Mouse (Mus musculus): ENCODE measurements around the gene Slc22a2.

Slc22a2 gene

GRCm38 (mm10) chr17:12641087-12641486 lies 57.2 kb downstream of the Slc22a2 start:
- no peaks in the 10 kb centered on the region for H3K27me3 ChIP-seq (ENCODE audit: insufficient read depth, low read length)
- TF ChIP-seq POU5F1 (IDR thresholded peaks at IDR 0.05; ENCODE audit: borderline replicate concordance, low read length): no peak
- no peak for TF ChIP-seq NANOG (IDR thresholded peaks at IDR 0.05; ENCODE audit: borderline replicate concordance, low read length)
- TF ChIP-seq CTCF (conservative IDR thresholded peaks at IDR 0.05; ENCODE audit: low read length): no peak
- no peaks in the 10 kb centered on the region for H3K4me1 ChIP-seq (replicated peaks; ENCODE audit: low read depth, low read length)
- H3K9me3 ChIP-seq (ENCODE audit: low read length): no peaks in the 10 kb centered on the region
- no peaks in the 10 kb centered on the region for H3K36me3 ChIP-seq (ENCODE audit: insufficient read depth, low read length)
- no peak overlapping the region for H3K4me3 ChIP-seq (replicated peaks; ENCODE audit: low read length)

- H3K36me3 ChIP-seq (ENCODE audit: insufficient read depth, low read length): no peaks in the 10 kb centered on the region
- H3K4me3 ChIP-seq (replicated peaks; ENCODE audit: low read length): no peak overlapping the region
- TF ChIP-seq POU5F1 (IDR thresholded peaks at IDR 0.05; ENCODE audit: borderline replicate concordance, low read length): no peak
- no peak for TF ChIP-seq CTCF (conservative IDR thresholded peaks at IDR 0.05; ENCODE audit: low read length)
- no peak for TF ChIP-seq NANOG (IDR thresholded peaks at IDR 0.05; ENCODE audit: borderline replicate concordance, low read length)
- H3K9me3 ChIP-seq (ENCODE audit: low read length): no peaks in the 10 kb centered on the region
- H3K4me1 ChIP-seq (replicated peaks; ENCODE audit: low read depth, low read length): no peaks in the 10 kb centered on the region
- no peaks in the 10 kb centered on the region for H3K27me3 ChIP-seq (ENCODE audit: insufficient read depth, low read length)
Measured at GRCm38 (mm10) chr17:12645461-12645860, 61.5 kb downstream of the Slc22a2 start.

GRCm38 (mm10) chr17:12652604-12653003 lies 68.7 kb downstream of the Slc22a2 start:
- TF ChIP-seq POU5F1 (IDR thresholded peaks at IDR 0.05; ENCODE audit: borderline replicate concordance, low read length) (no peak), CTCF (conservative IDR thresholded peaks at IDR 0.05; ENCODE audit: low read length) (no peak), NANOG (IDR thresholded peaks at IDR 0.05; ENCODE audit: borderline replicate concordance, low read length) (no peak)
- Histone ChIP-seq H3K36me3 (ENCODE audit: insufficient read depth, low read length) (no peaks in the 10 kb centered on the region), H3K4me1 (replicated peaks; ENCODE audit: low read depth, low read length) (no peaks in the 10 kb centered on the region), H3K9me3 (ENCODE audit: low read length) (no peaks in the 10 kb centered on the region), H3K4me3 (replicated peaks; ENCODE audit: low read length) (no peak overlapping the region), H3K27me3 (ENCODE audit: insufficient read depth, low read length) (no peaks in the 10 kb centered on the region)

DNA sequence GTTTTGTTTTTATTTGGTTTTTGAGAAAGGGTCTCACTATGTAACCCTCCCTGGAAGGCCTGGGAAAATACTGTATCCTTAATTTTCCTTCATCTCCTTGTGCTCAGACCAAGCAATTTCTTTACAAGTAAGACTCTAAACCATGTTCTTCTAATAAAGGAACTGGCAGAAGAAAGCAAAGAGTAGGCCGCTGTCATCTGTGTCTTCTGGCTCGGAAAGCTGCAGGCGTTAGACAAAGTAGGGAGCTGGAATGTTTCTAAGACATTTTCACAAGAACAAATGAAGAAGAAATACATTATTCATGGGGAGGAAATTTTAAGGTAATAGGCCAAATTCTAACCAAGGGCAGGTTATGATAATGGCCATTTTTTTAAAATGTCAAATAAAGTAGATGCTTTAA lies 70.1 kb downstream of the Slc22a2 start:
- no peak overlapping the region for H3K4me3 ChIP-seq (replicated peaks; ENCODE audit: low read length)
- H3K27me3 ChIP-seq (ENCODE audit: insufficient read depth, low read length): no peaks in the 10 kb centered on the region
- no peaks in the 10 kb centered on the region for H3K9me3 ChIP-seq (ENCODE audit: low read length)
- H3K36me3 ChIP-seq (ENCODE audit: insufficient read depth, low read length): no peaks in the 10 kb centered on the region
- no peaks in the 10 kb centered on the region for H3K4me1 ChIP-seq (replicated peaks; ENCODE audit: low read depth, low read length)
- TF ChIP-seq CTCF (conservative IDR thresholded peaks at IDR 0.05; ENCODE audit: low read length) (no peak), NANOG (IDR thresholded peaks at IDR 0.05; ENCODE audit: borderline replicate concordance, low read length) (no peak), POU5F1 (IDR thresholded peaks at IDR 0.05; ENCODE audit: borderline replicate concordance, low read length) (no peak)

DNA sequence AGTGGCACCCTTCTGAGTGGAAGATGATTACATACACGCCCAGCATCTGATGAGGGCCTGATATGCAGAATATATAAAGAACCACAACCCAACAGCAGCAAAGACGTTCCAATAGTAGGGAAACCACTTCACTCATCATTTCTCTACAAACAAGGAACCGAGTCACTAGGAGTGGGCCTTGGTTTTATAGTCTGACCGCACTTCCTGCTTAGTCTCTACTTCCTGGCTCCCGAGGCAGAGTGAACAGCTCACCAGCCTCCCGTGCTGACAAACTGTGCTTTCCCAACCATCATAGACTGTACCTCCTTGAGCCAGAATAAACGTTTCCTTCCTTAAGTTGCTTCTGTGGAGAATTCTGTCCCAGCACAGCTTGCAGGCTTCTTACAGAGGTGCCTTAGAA lies 71.9 kb downstream of the Slc22a2 start:
- no peak for TF ChIP-seq NANOG (IDR thresholded peaks at IDR 0.05; ENCODE audit: borderline replicate concordance, low read length)
- no peak for TF ChIP-seq POU5F1 (IDR thresholded peaks at IDR 0.05; ENCODE audit: borderline replicate concordance, low read length)
- TF ChIP-seq CTCF (conservative IDR thresholded peaks at IDR 0.05; ENCODE audit: low read length): no peak
- H3K4me3 ChIP-seq (replicated peaks; ENCODE audit: low read length): no peak overlapping the region
- no peaks in the 10 kb centered on the region; the same call in 1 of the 2 replicates for H3K4me1 ChIP-seq (replicated peaks; ENCODE audit: low read depth, low read length)
- no peaks in the 10 kb centered on the region for H3K9me3 ChIP-seq (ENCODE audit: low read length)
- 0 out of 2 replicates have a peak, but pooled peaks cover under 1% of the 10 kb centered on the region for H3K27me3 ChIP-seq (ENCODE audit: insufficient read depth, low read length)
- H3K36me3 ChIP-seq (ENCODE audit: insufficient read depth, low read length): no peaks in the 10 kb centered on the region

DNA sequence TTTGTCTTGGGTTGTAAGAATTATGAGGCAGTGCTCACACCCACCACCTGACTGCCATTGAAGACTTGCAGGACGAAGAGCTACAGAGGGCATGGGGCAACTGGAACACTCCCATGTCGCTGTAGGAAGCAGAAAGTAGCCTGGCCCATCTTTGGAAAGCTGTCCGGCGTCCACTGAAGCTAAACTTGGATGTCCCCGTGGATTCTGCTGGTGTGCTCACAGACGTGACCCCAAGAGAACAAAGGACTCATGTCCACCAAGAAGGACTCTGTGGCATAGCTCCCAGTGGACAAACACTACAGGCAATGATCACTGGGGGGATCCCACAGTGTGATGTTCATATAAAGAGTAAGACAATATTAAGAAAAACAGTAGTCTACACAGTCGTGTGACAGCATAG lies 74.9 kb downstream of the Slc22a2 start:
- H3K4me1 ChIP-seq (replicated peaks; ENCODE audit: low read depth, low read length): no peaks in the 10 kb centered on the region; the same call in 1 of the 2 replicates
- no peaks in the 10 kb centered on the region for H3K9me3 ChIP-seq (ENCODE audit: low read length)
- H3K27me3 ChIP-seq (ENCODE audit: insufficient read depth, low read length): peaks cover 20% of the 10 kb centered on the region
- H3K36me3 ChIP-seq (ENCODE audit: insufficient read depth, low read length): no peaks in the 10 kb centered on the region
- H3K4me3 ChIP-seq (replicated peaks; ENCODE audit: low read length): no peak overlapping the region
- TF ChIP-seq POU5F1 (IDR thresholded peaks at IDR 0.05; ENCODE audit: borderline replicate concordance, low read length) (no peak), NANOG (IDR thresholded peaks at IDR 0.05; ENCODE audit: borderline replicate concordance, low read length) (no peak), CTCF (conservative IDR thresholded peaks at IDR 0.05; ENCODE audit: low read length) (no peak)

- Histone ChIP-seq H3K4me3 (replicated peaks; ENCODE audit: low read length) (no peak overlapping the region), H3K4me1 (replicated peaks; ENCODE audit: low read depth, low read length) (no peaks in the 10 kb centered on the region; the same call in 1 of the 2 replicates), H3K9me3 (ENCODE audit: low read length) (no peaks in the 10 kb centered on the region), H3K27me3 (ENCODE audit: insufficient read depth, low read length) (peaks cover 20% of the 10 kb centered on the region), H3K36me3 (ENCODE audit: insufficient read depth, low read length) (no peaks in the 10 kb centered on the region)
- TF ChIP-seq NANOG (IDR thresholded peaks at IDR 0.05; ENCODE audit: borderline replicate concordance, low read length) (no peak), POU5F1 (IDR thresholded peaks at IDR 0.05; ENCODE audit: borderline replicate concordance, low read length) (no peak), CTCF (conservative IDR thresholded peaks at IDR 0.05; ENCODE audit: low read length) (no peak)
Measured at GRCm38 (mm10) chr17:12659233-12659632, 75.3 kb downstream of the Slc22a2 start.

- H3K9me3 ChIP-seq (ENCODE audit: low read length): no peaks in the 10 kb centered on the region
- TF ChIP-seq NANOG (IDR thresholded peaks at IDR 0.05; ENCODE audit: borderline replicate concordance, low read length) (no peak), CTCF (conservative IDR thresholded peaks at IDR 0.05; ENCODE audit: low read length) (peak; percentile 60)
- no peaks in the 10 kb centered on the region for H3K36me3 ChIP-seq (ENCODE audit: insufficient read depth, low read length)
- H3K4me1 ChIP-seq (replicated peaks; ENCODE audit: low read depth, low read length): no peaks in the 10 kb centered on the region; the same call in 1 of the 2 replicates
- no peak overlapping the region for H3K4me3 ChIP-seq (replicated peaks; ENCODE audit: low read length)
- peaks cover 20% of the 10 kb centered on the region for H3K27me3 ChIP-seq (ENCODE audit: insufficient read depth, low read length)
Measured at GRCm38 (mm10) chr17:12660572-12661260, 76.8 kb downstream of the Slc22a2 start.

DNA sequence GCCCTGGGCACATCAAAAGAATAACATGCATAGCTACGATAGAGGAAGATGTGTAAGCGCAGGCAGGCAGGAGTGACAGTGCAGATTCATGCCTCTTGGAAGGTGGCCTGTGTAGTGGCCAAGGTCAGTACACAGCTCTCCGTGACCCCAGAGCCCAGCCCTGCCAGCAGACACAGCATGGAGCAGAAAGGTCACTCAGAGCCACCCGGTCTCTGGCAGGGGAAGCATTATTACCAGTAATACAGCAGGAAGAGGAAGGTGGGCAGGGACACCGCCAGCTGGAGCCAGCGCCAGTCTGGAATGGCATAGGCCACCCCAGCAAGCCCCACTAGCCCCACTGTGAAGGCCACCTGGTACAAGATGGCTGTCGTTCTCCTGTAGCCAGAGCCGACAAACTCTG lies 80.2 kb downstream of the Slc22a2 start:
- H3K9me3 ChIP-seq (ENCODE audit: low read length): no peaks in the 10 kb centered on the region
- no peak for TF ChIP-seq POU5F1 (IDR thresholded peaks at IDR 0.05; ENCODE audit: borderline replicate concordance, low read length)
- TF ChIP-seq NANOG (IDR thresholded peaks at IDR 0.05; ENCODE audit: borderline replicate concordance, low read length): no peak
- no peak for TF ChIP-seq CTCF (conservative IDR thresholded peaks at IDR 0.05; ENCODE audit: low read length)
- peaks cover 7% of the 10 kb centered on the region; the same call in 1 of the 2 replicates for H3K4me1 ChIP-seq (replicated peaks; ENCODE audit: low read depth, low read length)
- H3K36me3 ChIP-seq (ENCODE audit: insufficient read depth, low read length): no peaks in the 10 kb centered on the region
- no peak overlapping the region for H3K4me3 ChIP-seq (replicated peaks; ENCODE audit: low read length)
- peaks cover 20% of the 10 kb centered on the region for H3K27me3 ChIP-seq (ENCODE audit: insufficient read depth, low read length)

All from E14TG2a.4 (cell line).